Mouse (Mus musculus) activated CD4-positive, CD25-positive, alpha-beta regulatory T cell, adult 4 months (primary cell): ENCODE measurements around the gene Gng7. TPM values are rescaled to one million over a fixed set of nuclear protein-coding genes. Genes with fewer than 3 reads are reported as not detected.

ENCODE experiments used
- ATAC-seq: one replicate; pipeline ENCODE4 v1.8.0; 2017
- polyA plus RNA-seq, 2 experiments: library from polyadenylated mRNA; unstranded; fragments of 100-300 nt; shearing (Covaris generic); gene quantifications; one replicate each; pipeline ENCODE4 v1.2.1; 2017

Gng7 gene
- polyA plus RNA-seq, 2 experiments from 2014 or later: not detected

GRCm38 (mm10) chr10:80921923-80922322 lies 92.8 kb downstream of the Gng7 start:
- no peak for ATAC-seq

- ATAC-seq: peak; percentile 62
These were observed 96.8 kb downstream of the Gng7 start, which contains the start of gene Lmnb2 for GRCm38 (mm10) chr10:80917779-80918434. Gene Lmnb2, minus strand, starts transcription at chr10:80918245.

GRCm38 (mm10) chr10:80917336-80917778 lies 97.4 kb downstream of the Gng7 start:
- ATAC-seq: peak; percentile 24

- ATAC-seq: no peak
These were observed 99.0 kb downstream of the Gng7 start for GRCm38 (mm10) chr10:80915736-80916135.

GRCm38 (mm10) chr10:80915260-80915659 lies 99.5 kb downstream of the Gng7 start:
- ATAC-seq: no peak

- no peak for ATAC-seq
These were observed 100.5 kb downstream of the Gng7 start for GRCm38 (mm10) chr10:80914253-80914656.

GRCm38 (mm10) chr10:80913364-80914011 lies 101.3 kb downstream of the Gng7 start:
- no peak for ATAC-seq

- no peak for ATAC-seq
These were observed 102.9 kb downstream of the Gng7 start for GRCm38 (mm10) chr10:80911891-80912290.

GRCm38 (mm10) chr10:80911354-80911753 lies 103.4 kb downstream of the Gng7 start:
- no peak for ATAC-seq

- no peak for ATAC-seq
These were observed 105.2 kb downstream of the Gng7 start for GRCm38 (mm10) chr10:80909375-80910162.

- ATAC-seq: no peak
These were observed 110.0 kb downstream of the Gng7 start for GRCm38 (mm10) chr10:80904709-80905108.

- no peak for ATAC-seq
These were observed 110.6 kb downstream of the Gng7 start for GRCm38 (mm10) chr10:80904004-80904693.

GRCm38 (mm10) chr10:80903282-80903681 lies 111.5 kb downstream of the Gng7 start:
- no peak for ATAC-seq

GRCm38 (mm10) chr10:80902273-80902940 lies 112.3 kb downstream of the Gng7 start:
- ATAC-seq: no peak

GRCm38 (mm10) chr10:80901409-80902272 lies 113.1 kb downstream of the Gng7 start:
- ATAC-seq: no peak

- peak; percentile 97 for ATAC-seq
These were observed 114.2 kb downstream of the Gng7 start, which contains the start of gene Timm13 for GRCm38 (mm10) chr10:80900318-80901247. Gene Timm13, minus strand, starts transcription at chr10:80900969.

GRCm38 (mm10) chr10:80899591-80900317 lies 115.0 kb downstream of the Gng7 start:
- ATAC-seq: no peak

GRCm38 (mm10) chr10:80899074-80899473 lies 115.7 kb downstream of the Gng7 start:
- ATAC-seq: no peak
